Mouse (Mus musculus): ENCODE measurements around the gene Pccb. TPM values are rescaled to one million over a fixed set of nuclear protein-coding genes. Genes with fewer than 3 reads are reported as not detected.

Gene Pccb
- polyA plus RNA-seq, 1 experiment = 20.9 TPM

DNA sequence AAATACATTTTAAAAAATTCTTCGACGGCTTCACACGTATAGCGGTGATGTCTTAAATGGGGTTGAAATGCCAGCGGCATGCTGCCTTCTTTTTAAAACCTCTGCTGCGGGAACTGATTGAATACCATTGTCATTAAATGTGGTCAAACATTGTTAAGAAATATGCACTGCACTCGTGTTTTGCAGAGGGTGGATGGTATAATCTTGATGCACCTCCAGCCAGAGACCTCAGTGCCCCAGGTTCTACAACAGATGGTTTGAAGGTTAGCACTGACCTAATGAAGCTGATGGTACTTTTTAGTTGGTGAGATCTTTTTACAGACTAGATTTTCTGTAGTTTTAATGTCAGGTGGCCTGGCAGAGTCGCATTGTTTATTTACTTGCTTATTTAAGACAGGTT lies 41.0 kb upstream of the Pccb start:
- Histone ChIP-seq H3K27ac (ENCODE audit: insufficient read depth, low read length) (no peak overlapping the region), H3K4me3 (ENCODE audit: extremely low read depth, insufficient read depth, insufficient read length) (peak overlapping the region; percentile 99), H3K36me3 (ENCODE audit: control insufficient read depth, insufficient read depth, low read length) (no peaks in the 10 kb centered on the region), H3K27me3 (ENCODE audit: control insufficient read depth, insufficient read depth, low read length) (no peaks in the 10 kb centered on the region), H3K4me1 (ENCODE audit: control insufficient read depth, insufficient read depth, insufficient read length) (peaks cover 11% of the 10 kb centered on the region)
- WGBS = under 1% methylated on average over 8 of the region's 8 CpGs
- DNase-seq (ENCODE audit: low read depth in 1 of 2, low spot score in 2 of 2) = no peak
- no peak for TF ChIP-seq POLR2A (IDR thresholded peaks at IDR 0.05; ENCODE audit: low read depth, low read length)
- no peak for TF ChIP-seq CTCF (IDR thresholded peaks at IDR 0.05; ENCODE audit: extremely low read depth, insufficient read depth, insufficient read length, insufficient replicate concordance)

GRCm38 (mm10) chr9:101075091-101075581 lies 40.4 kb upstream of the Pccb start:
- no peaks in the 10 kb centered on the region for H3K27me3 ChIP-seq (ENCODE audit: control insufficient read depth, insufficient read depth, low read length)
- peak overlapping the region; percentile 99 for H3K4me3 ChIP-seq (ENCODE audit: extremely low read depth, insufficient read depth, insufficient read length)
- peaks cover 11% of the 10 kb centered on the region for H3K4me1 ChIP-seq (ENCODE audit: control insufficient read depth, insufficient read depth, insufficient read length)
- H3K36me3 ChIP-seq (ENCODE audit: control insufficient read depth, insufficient read depth, low read length) = no peaks in the 10 kb centered on the region
- WGBS = under 1% methylated on average over 25 of the region's 25 CpGs
- DNase-seq (ENCODE audit: low read depth in 1 of 2, low spot score in 2 of 2) = peak in 1 of 2 experiments; percentile 29
- TF ChIP-seq CTCF (IDR thresholded peaks at IDR 0.05; ENCODE audit: extremely low read depth, insufficient read depth, insufficient read length, insufficient replicate concordance) (no peak), POLR2A (IDR thresholded peaks at IDR 0.05; ENCODE audit: low read depth, low read length) (no peak)
- peak overlapping the region; percentile 100 for H3K27ac ChIP-seq (ENCODE audit: insufficient read depth, low read length)

GRCm38 (mm10) chr9:101074332-101075021 lies 39.8 kb upstream of the Pccb start:
- no peaks in the 10 kb centered on the region for H3K36me3 ChIP-seq (ENCODE audit: control insufficient read depth, insufficient read depth, low read length)
- WGBS = under 1% methylated on average over 75 of the region's 100 CpGs
- DNase-seq (ENCODE audit: low read depth in 1 of 2, low spot score in 2 of 2) = peak; percentile 56 to 89
- peaks cover 8% of the 10 kb centered on the region for H3K4me1 ChIP-seq (ENCODE audit: control insufficient read depth, insufficient read depth, insufficient read length)
- no peaks in the 10 kb centered on the region for H3K27me3 ChIP-seq (ENCODE audit: control insufficient read depth, insufficient read depth, low read length)
- TF ChIP-seq POLR2A (IDR thresholded peaks at IDR 0.05; ENCODE audit: low read depth, low read length) = peak; percentile 58
- no peak for TF ChIP-seq CTCF (IDR thresholded peaks at IDR 0.05; ENCODE audit: extremely low read depth, insufficient read depth, insufficient read length, insufficient replicate concordance)
- peak overlapping the region; percentile 100 for H3K27ac ChIP-seq (ENCODE audit: insufficient read depth, low read length)
- peak overlapping the region; percentile 99 for H3K4me3 ChIP-seq (ENCODE audit: extremely low read depth, insufficient read depth, insufficient read length)

GRCm38 (mm10) chr9:101073987-101074331 lies 39.3 kb upstream of the Pccb start, which contains the start of gene Msl2:
TSS of gene Msl2 (plus strand) at chr9:101074101.
- TF ChIP-seq CTCF (IDR thresholded peaks at IDR 0.05; ENCODE audit: extremely low read depth, insufficient read depth, insufficient read length, insufficient replicate concordance) (no peak), POLR2A (IDR thresholded peaks at IDR 0.05; ENCODE audit: low read depth, low read length) (peak; percentile 75)
- Histone ChIP-seq H3K27ac (ENCODE audit: insufficient read depth, low read length) (peak within 1 kb of the TSS; percentile 100), H3K4me3 (ENCODE audit: extremely low read depth, insufficient read depth, insufficient read length) (peak within 1 kb of the TSS; percentile 99), H3K4me1 (ENCODE audit: control insufficient read depth, insufficient read depth, insufficient read length) (peaks cover 5% of the 10 kb centered on the region), H3K36me3 (ENCODE audit: control insufficient read depth, insufficient read depth, low read length) (no peaks in the 10 kb centered on the region), H3K27me3 (ENCODE audit: control insufficient read depth, insufficient read depth, low read length) (no peaks in the 10 kb centered on the region)
- 1% methylated on average over 38 of the region's 43 CpGs for whole genome bisulfite sequencing
- DNase-seq (ENCODE audit: low read depth in 1 of 2, low spot score in 2 of 2) = no peak

GRCm38 (mm10) chr9:101073041-101073986 lies 38.6 kb upstream of the Pccb start:
- Histone ChIP-seq H3K27ac (ENCODE audit: insufficient read depth, low read length) (peak overlapping the region; percentile 95), H3K27me3 (ENCODE audit: control insufficient read depth, insufficient read depth, low read length) (no peaks in the 10 kb centered on the region), H3K4me1 (ENCODE audit: control insufficient read depth, insufficient read depth, insufficient read length) (no peaks in the 10 kb centered on the region; the same call in 1 of the 2 replicates), H3K36me3 (ENCODE audit: control insufficient read depth, insufficient read depth, low read length) (no peaks in the 10 kb centered on the region), H3K4me3 (ENCODE audit: extremely low read depth, insufficient read depth, insufficient read length) (peak overlapping the region; percentile 99)
- peak; percentile 97 to 99 for DNase-seq (ENCODE audit: low read depth in 1 of 2, low spot score in 2 of 2)
- TF ChIP-seq POLR2A (IDR thresholded peaks at IDR 0.05; ENCODE audit: low read depth, low read length) (peak; percentile 80), CTCF (IDR thresholded peaks at IDR 0.05; ENCODE audit: extremely low read depth, insufficient read depth, insufficient read length, insufficient replicate concordance) (no peak)
- 1% methylated on average over 60 of the region's 65 CpGs for WGBS

DNA sequence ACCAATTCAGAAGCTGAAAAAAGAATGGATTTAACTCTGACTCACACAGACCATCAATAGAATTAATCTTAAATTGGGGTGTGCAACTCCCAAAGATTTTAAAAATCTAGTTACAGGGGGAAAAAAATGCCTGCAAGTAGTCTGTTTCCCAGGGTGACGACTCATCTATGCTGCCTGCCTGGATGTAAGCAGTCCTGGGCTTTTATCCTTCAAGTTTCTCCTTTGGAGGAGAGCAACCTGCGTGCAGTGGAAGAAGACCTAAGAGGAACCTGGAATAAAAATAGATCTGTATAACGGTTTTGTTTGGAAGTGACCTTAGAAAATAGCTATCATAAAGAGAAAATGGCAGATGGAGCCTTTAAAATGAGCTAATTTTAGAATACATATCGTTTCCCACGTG lies 37.8 kb upstream of the Pccb start:
- H3K36me3 ChIP-seq (ENCODE audit: control insufficient read depth, insufficient read depth, low read length) = no peaks in the 10 kb centered on the region
- no peak overlapping the region for H3K27ac ChIP-seq (ENCODE audit: insufficient read depth, low read length)
- H3K27me3 ChIP-seq (ENCODE audit: control insufficient read depth, insufficient read depth, low read length) = no peaks in the 10 kb centered on the region
- WGBS = 30% methylated on average over 5 of the region's 5 CpGs
- TF ChIP-seq CTCF (IDR thresholded peaks at IDR 0.05; ENCODE audit: extremely low read depth, insufficient read depth, insufficient read length, insufficient replicate concordance) = no peak
- TF ChIP-seq POLR2A (IDR thresholded peaks at IDR 0.05; ENCODE audit: low read depth, low read length) = no peak
- DNase-seq (ENCODE audit: low read depth in 1 of 2, low spot score in 2 of 2) = no peak
- no peaks in the 10 kb centered on the region; the same call in 1 of the 2 replicates for H3K4me1 ChIP-seq (ENCODE audit: control insufficient read depth, insufficient read depth, insufficient read length)
- H3K4me3 ChIP-seq (ENCODE audit: extremely low read depth, insufficient read depth, insufficient read length) = no peak overlapping the region
